Mouse (Mus musculus): ENCODE data around the gene Btd.
"Not testable (repeated sequence)": the region's sequence is repeated elsewhere in the genome, so short reads cannot be mapped to it uniquely, and the experiment has no call there.

The Btd gene

DNA sequence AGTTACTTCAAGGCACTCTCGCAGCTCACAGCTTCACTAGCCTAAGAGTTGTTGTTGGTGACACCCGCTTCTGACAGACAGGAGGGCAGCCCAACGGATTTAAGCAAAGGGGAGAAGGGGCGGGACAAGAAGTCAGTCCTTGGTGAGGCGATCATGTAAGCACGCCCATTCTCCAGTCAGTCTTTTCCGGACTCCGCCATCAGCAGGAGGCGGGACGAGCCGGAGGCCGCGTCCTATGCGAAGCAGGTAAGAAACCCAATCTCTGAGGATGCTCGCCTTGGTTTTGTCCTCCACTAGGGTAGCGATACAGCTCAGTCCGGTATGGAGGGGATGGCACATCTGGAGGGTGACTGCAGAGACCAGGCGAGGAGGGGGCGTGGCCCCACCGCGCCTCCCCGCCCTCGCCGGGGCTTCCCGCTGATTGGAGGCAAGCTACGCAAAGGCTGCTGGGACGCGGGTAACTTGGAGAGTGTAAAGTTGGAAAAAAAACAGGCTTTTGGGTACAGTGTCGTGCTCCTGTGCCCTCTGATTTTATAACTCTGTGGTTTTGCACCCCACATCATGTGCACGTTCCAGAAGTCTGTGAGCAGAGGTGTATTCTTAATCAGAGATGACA lies at the start of gene Btd, which contains the start of gene Hacl1:
Btd (plus strand) TSS at position 139 of the 616 bp plus-strand sequence.
Hacl1 (minus strand) TSS at position 397 of the 616 bp plus-strand sequence.
- DNase-seq, result peak; percentile 95

DNA sequence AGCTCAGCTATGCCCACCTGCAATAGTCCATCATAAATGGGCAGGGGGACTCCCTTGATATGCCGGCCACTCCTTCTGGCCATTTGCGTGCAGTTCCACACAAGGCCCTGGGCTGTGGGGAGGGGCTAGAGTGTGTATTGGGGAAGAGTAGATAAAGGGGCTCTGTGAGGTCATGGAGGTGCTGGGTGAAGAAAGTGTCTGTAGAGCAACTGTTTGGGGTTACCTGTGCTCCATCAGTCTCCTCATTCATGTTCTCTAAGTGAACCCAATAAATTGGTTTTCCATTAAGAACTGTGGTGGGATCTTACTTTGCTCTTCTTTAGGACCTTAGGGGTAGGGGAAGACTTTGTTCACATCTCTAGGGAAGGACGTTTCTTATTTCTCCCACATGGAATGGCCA lies 49.6 kb upstream of the Btd start, which contains the start of gene Colq:
Colq (minus strand) TSS at position 101 of the 400 bp plus-strand sequence.
- no peak for DNase-seq

DNA sequence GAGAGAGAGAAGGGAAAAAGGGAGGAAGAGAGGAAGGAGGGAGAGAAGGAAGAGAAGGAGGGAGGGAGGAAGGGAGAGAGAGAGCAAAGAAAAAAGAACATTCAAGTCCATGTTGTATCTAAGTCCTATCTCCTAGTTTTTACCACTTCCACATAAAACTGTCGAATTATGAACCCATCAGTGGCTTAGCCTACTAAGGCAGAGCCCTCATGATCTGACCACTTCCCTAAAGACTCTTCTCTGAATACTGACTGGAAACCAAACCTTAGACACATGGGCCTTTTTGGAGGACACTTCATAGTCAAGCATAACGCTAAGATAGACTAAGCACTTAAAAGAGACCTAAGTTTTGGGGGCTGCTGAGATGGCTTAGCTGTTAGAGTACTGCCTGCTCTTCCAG lies 47.8 kb upstream of the Btd start:
- no peak for DNase-seq

DNA sequence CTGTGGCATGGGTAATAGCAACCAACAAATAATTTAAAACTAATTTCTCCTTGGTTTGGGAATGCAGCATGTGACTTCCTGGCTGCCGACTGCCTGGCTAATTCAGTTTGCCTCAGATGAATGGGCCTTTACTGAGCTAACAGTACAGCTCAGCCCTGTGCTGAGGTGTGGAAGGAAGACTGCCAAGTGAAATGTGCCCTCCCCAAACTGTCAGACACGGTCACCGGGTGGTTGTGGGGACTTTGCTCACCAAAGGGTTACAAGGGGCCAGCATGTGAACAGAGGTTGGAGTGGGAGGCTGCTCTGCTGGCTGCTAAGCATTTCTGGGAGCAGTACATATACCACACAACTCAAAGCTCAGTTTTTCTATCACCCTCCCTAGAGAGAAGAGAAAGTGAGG lies 46.1 kb upstream of the Btd start:
- DNase-seq, result no peak

DNA sequence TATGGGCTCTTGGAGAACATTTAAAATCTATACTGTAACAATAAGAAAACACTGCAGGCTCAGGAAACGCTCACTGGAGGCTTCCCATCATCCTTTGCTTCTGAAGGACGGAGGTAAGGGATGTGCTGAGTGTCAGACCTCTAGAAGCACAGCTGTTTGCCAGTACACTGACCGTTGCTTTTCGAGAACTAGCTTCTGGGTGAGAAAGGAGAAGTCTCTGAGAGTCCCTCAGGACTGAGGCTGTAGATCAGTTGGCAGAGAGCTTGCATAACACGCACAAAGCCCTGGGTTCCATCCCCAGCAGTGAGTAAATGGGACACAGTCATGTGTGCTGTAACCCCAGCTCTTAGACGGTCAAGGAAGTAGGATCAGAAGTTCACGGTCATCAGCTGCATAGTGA lies 44.4 kb upstream of the Btd start:
- no peak for DNase-seq

DNA sequence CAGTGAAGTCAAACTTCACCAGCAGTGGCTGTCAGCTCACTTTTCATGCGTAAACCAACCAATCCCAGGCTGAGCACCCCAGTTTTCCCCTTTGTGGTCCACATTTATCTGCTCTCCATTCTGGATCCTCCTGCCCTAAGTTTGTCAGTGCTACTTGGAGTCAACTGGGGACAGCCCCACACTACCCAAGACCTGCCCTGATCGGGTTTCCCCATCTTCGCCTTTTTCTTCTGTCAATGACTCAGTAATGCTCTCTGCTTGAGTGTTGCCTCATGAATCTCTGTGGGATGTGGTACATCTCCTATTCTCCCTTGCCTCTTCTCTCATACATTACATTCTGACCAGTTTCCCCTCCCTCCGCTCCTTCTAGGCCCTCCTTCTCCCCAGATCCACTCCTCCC lies 43.4 kb upstream of the Btd start:
- no peak for DNase-seq

DNA sequence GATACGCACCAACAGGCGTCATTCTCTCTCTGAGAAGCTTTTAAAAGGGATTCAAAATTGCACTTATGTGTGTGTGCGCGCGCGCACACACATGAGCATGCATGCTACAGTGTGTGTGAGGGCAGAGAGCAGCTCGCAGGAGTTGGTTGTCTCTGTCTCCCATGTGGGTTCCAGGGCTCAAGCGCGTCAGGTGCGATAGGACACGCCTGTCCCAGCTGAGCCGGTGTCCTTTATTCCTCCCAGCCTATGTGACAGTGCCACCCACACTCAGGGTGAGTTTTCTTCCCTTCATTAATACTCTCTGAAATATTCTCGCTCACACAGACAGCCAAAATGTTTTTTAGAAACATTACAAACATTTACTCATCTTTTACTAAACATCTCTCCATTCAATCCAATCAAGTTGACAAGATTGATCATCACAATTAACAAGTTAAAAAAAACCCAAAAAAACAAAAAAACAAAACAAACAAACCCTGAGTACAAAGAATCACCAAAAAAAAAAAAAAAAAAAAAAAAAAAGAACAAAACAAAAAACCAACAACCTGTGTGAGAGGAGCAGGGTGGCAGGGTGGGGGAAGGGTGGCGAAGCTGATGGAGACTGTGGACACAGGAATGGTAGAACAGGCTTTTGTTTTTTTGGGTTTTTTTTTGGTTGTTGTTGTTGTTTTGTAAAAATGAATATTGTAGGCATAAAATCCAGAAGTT lies 38.8 kb upstream of the Btd start:
- DNase-seq, result no peak

DNA sequence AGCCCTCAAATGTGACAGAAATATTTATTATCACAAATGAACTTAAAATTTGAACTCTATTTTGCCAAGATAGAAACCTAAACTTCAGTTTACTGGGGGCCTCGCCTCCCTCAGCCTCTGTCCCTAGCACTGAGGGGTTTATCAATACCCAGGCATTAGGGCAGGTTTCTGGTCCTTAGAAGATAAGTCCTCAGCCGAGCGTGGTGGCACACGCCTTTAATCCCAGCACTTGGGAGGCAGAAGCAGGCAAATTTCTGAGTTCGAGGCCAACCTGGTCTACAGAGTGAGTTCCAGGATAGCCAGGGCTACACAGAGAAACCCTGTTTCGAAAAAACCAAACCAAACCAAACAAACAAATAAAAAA lies 38.2 kb upstream of the Btd start:
- DNase-seq, result not testable (repeated sequence)

DNA sequence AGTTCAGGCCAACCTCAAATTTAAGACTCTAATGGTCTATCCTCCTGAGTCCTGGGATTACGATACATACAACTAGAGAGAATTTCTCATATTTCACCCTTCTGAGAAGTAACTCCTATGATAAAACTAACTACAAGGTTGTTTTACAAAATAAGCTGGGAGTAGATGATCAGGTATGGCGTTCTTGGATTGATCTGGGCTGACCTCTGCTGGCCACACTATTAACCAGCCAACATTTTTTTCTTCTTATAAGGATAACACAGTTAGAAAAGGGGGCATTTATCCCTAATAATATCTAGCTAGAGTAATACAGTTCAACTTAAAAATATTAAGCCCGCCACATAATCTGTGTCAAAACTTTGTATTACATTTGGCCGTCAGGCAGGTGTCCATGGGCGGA lies 35.9 kb upstream of the Btd start:
- DNase-seq, result peak; percentile 34

DNA sequence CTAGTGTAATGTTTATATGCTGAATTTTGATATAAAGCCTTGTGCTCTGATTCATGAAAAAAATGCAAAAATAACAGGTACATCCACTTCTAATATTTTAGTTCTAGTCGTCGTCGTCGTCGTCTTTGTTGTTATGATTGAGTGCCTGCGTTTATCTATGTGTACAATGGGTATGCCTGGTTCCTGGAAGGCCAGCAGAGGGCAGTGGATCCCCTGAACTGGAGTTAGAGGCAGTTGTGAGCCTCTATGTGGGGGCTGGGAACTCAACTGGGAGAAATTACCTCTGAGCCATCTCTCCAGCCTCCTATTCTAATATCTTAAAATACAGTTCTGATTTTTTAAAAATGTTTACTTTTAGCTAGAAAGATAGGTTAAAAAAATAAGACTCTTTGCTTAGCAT lies 35.3 kb upstream of the Btd start:
- no peak for DNase-seq

DNA sequence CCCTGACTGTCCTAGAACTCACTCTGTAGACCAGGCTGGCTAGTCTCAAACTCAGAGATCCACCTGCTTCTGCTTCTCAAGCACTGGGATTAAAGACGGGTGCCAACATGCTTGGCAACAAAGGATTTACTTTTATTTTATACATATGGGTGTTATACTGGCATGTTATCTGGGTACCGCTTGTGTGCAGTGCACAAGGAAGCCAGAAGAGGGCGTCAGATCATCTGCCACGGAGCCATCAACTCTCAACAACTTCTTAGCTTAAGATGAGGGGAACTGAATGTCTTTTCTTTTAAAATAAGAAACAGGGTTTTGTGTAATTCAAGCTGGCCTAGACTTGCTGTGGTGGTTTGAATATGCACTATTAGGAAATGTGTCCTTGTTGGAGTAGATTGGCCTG lies 28.8 kb upstream of the Btd start:
- DNase-seq, result no peak

DNA sequence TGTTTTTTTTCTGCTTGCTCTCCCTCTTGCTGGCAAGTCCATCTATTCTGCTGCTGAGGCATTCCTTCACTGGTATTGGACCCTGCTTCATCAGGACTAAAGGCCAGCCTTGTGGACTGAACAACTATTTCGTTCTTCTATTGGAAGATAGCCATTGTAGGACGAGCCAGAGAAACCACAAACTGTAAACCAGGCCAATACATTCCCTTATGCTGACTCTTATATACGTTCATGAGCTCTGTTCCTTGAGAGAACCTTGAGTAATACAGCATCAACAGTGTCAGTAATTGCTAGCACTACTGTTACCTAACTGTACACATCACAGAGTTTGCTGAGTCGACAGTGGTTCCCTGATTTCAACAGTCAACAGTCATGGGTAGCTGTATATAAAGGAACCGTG lies 27.2 kb upstream of the Btd start:
- no peak for DNase-seq

DNA sequence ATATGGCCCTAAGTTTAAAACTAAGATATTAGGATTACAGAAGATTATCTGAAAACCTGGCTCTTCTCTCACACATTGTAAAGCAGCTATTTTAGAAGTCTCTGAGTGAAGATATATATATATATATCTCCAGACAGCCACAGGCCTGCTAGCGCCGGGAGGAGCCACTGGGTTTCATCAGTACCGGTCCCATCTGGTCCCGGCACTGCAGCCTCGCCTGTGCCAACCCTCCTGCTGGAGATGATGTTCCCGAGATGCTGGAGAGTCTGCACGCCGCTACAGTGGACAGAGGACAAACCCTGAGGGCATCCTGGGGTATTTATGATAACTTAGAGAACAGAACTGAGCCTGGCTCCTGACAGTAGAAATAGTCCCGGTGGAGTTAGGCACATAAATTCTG lies 23.6 kb upstream of the Btd start:
- DNase-seq, result no peak

DNA sequence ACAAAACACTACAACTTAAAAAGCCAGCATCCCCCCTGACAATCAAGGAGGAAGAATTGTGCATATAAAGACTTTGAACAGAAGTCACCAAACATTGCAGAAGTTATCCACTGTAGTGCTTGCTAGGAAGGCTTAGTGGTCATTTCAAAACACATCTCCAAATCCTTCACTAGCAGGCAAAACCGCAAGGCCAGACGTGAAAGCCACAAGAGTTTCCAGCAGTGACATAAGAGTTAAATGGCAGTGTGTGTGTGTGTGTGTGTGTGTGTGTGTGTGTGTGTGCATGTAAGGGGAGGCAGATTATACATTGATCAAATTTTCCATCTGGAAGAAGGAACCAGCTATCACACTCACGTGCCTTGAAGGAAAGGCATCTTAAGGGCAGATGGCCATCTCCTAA lies 22.8 kb upstream of the Btd start:
- no peak for DNase-seq

DNA sequence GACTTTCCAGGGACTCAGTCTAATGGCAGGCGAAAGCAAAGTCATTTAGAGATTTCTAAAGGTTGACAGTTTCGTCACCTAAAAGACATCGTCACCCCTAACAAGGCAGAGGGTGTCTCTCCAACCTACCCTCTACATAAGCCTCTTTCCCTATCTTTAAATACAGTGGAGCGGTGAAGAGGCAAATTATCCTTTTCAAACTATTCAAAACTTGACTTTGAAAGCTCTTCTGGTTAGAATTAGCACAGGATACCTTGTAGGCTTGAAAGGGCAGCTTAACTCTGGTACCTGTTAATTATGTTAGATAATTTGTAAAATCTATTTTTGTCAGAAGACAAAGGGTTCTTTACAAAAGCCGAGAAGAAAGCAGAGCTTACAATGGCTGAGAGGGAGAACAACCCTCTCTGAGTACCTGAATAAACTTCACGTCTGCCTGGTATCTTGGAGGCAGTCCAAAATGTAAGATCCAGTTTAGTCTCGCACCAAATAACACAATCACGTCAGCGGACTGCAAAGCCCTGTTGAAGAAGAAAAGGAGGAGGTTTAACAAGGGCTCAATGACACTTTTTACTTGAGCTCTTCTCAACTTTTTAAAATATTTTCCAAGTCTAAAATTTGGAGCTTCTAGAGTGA lies 20.1 kb upstream of the Btd start:
- no peak for DNase-seq

DNA sequence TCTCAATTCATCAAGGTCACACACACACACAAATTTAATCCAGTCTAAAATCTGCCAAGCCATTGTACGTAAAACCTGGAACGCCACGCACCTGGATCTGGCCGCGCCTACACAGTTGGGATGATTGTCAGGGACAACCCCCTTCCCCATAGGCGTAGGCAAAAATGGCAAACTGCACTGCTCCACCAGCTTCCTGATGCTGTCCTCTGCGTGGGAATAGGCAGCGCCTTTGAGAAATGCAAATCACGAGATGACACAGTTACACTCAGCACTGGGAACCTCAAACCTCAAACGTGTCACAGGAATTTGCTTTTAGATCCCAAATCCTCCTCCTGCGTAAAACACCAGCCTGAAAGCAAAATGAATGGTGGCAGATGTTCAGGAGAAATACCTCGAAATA lies 18.1 kb upstream of the Btd start:
- no peak for DNase-seq

DNA sequence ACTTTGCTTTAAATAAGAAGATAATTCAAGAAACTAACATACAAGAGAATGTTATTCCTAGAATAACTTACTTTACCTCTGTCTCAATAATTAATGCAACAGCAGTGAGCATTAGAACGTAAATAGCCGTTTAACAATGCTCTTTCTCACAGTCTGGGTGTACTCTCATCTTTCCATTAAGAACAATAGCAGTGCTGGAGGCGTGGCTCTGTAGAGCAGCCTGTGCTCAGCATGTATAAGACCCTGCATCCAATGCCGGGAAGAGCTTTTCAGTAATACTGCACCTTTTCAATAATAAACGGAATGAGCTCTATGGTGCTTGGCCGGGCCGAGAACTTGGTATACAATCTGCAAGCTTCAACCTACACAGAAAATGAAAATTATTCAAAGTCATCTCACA lies 10.2 kb upstream of the Btd start:
- no peak for DNase-seq

DNA sequence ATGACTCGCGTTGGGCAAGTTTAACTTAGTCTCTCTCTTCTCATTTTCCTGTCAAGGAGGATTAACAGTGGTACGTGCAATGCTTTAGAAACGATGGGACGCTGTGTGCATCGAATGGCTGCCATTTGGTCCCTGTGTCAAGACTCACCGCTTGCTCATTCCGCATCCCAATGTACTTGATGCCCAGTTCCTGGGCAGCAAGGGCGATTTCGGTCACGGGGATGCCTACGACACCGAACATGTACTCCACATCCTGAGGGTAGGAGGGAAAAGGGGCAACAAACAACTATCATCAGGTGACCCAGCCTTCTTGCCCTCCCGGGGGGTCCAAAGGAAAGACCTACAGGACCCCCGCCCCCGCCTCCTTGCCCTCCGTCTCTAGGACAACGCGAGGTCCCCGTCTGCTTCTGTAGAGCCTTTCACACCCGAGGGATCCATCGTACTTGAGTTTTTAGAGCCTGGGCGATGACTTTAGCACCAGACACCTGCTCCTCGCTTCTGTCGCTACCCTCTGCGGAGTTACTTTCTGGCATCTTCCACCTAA lies 410 bp upstream of the Btd start, which contains the start of gene Gm49387:
Gm49387 (minus strand) TSS at position 533 of the 544 bp plus-strand sequence.
- no peak for DNase-seq

DNA sequence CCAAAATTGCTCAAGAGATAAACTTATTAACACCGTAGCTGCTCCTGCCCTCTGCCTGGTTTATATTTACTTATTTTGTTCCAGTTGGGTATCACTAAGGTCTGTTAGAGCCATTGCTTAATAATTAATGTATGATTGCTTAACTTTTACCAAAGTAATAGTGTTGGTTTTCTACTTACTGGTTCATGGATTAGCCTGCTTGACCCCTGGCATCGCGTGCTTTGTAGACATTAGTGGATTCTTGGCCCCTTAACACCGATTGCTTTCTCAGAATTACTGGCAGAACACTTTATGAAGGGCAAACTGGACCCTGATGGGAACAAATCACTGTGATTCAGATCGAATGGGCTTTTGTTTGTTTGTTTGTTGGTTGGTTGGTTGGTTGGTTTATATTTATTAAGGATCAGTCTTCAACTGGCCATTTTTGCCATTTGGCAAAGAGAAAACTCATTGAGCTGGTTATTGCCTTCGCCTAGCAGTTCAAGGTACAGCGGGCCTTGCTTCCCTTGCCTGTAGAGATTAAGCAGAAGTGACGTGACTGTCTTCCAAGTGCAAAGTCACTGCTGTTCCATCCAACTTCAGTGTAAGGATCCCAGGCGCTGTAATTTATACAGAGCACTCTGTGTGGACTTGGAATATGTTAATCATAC lies 803 bp downstream of the Btd start:
- DNase-seq, result no peak

DNA sequence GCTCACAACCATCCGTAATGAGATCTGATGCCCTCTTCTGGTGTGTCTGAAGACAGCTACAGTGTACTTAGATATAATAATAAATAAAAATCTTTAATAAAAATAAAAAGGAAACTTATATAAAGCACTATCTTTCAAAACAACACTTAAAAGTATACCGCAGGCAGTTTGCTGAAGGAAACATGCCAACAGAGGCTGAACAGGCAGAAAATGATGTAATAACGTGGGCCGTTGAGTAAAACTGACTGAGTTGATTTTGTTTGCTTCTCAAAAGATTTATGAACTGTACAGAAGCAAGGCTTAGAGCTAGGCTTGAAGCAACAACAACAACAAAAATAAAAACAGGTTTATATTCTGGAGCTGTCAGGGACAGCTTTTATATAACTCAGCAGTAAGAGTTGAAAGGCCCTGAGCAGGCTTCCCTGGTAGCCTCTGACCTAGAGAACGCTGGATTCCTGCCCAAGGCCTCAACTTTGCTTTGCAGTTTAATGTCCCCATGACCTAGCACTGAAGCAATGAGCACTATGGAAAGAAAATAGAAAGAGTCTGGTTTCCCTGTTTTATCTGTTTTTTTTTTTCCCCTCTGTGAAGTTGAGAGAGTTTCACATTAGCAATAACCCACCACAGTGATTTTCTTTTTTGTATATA lies 3.5 kb downstream of the Btd start:
- no peak for DNase-seq

DNA sequence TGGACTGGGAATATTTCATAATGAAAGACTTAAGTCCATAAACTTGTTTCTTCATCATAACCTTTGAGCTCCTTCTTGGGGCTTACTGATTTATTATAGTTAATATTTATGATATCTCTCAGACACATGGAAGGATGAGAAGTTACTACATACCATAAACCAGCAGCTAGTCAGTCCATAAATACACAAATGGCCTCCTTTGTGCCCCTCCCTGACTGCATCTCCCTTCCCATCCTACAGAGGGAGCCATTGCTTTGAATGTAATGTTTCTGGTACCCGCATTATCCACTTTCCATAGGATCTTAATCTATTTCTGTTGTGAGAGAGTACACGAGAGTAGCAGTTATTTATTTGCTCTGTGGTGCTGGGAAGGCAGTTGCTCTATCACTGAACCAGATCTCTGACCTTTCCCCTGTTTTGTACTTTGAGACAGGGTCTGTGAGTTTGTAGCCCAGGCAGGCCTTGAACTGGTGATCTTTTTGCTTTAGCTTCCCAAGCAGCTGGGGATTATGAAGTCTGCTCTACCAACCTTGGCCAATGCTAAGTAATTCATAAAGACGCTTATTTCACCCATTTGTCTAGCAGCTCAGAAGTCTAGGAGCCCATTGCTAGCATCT lies 4.2 kb downstream of the Btd start:
- DNase-seq, result no peak

DNA sequence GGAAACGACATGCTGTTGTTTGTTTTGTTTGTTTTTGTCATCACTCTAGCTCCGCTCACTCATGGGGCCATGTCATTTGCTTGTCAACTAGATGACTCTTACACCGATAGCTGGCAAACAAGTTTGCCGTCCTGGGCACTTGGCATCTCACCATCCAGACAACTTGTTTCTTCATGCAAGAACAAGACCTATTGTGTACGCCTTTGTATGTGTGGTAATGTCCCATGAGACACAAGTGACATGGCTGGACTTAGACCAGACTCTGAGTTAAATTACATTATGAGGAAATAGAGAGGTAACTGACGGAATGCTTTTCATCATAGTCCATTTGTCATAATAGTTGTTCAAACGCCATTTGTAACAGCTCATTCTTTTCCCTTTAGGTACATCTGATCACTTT lies 5.1 kb downstream of the Btd start:
- no peak for DNase-seq

DNA sequence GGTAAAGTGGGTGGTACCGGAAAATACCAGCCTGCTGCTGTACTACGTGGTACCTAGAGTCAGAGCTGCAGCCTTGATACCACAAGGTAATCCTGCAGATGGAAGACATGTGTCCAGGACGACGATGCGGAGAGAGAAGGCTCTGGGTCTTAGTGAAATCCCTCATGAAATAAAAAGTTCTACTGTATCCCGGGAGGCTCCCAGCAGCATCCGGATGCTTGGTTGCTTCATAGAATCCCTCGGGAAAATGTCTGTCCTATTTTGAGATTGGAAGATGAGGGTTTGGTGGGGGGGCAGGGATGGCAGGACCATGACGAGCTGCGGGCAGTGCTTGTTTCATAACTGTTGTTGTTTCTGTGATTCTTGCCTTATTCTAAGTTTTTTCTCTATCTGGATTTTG lies 7.2 kb downstream of the Btd start:
- no peak for DNase-seq
